Mouse (Mus musculus): Measurements from ENCODE around the gene Myadml2. TPM values are rescaled to one million over a fixed set of nuclear protein-coding genes. Genes with fewer than 3 reads are reported as not detected.
A peak's percentile ranks its signal among the peaks of the same experiment; 100 is the strongest.

Myadml2 gene
- polyA plus RNA-seq, 2 experiments: 0.60 to 1.6 TPM

GRCm38 (mm10) chr11:120642939-120643600, 4.9 kb downstream of the Myadml2 start:
- ATAC-seq (ENCODE audit: low FRiP score, low read depth) (peak; percentile 56), DNase-seq (ENCODE audit: low spot score) (peak; percentile 26)
- no peaks in the 10 kb centered on the region for H3K9me3 ChIP-seq (ENCODE audit: control insufficient read depth, low read length)
- peak overlapping the region; percentile 91 for H3K4me2 ChIP-seq (replicated peaks; ENCODE audit: low read depth, low read length, severe bottlenecking)
- peak overlapping the region; percentile 73 for H3K9ac ChIP-seq (ENCODE audit: low read depth, low read length, severe bottlenecking)
- H3K4me1 ChIP-seq (ENCODE audit: control insufficient read depth, insufficient read depth, low read length): peaks cover 14% of the 10 kb centered on the region
- 2% methylated on average over 18 of the region's 18 CpGs for WGBS
- peak overlapping the region; percentile 53 for H3K4me3 ChIP-seq (replicated peaks; ENCODE audit: low read length)
- H3K27me3 ChIP-seq (ENCODE audit: control insufficient read depth, insufficient read depth, low read length): no peaks in the 10 kb centered on the region
- TF ChIP-seq POLR2A (IDR thresholded peaks at IDR 0.05; ENCODE audit: borderline replicate concordance, extremely low read depth, insufficient read depth, insufficient read length): no peak
- peak overlapping the region; percentile 73 for H3K27ac ChIP-seq (replicated peaks; ENCODE audit: low read depth, low read length)
- no peaks in the 10 kb centered on the region for H3K36me3 ChIP-seq (ENCODE audit: control insufficient read depth, insufficient read depth, low read length)

GRCm38 (mm10) chr11:120641869-120642268, 6.1 kb downstream of the Myadml2 start:
- no peak for TF ChIP-seq POLR2A (IDR thresholded peaks at IDR 0.05; ENCODE audit: borderline replicate concordance, extremely low read depth, insufficient read depth, insufficient read length)
- peaks cover 14% of the 10 kb centered on the region for H3K4me1 ChIP-seq (ENCODE audit: control insufficient read depth, insufficient read depth, low read length)
- no peaks in the 10 kb centered on the region for H3K27me3 ChIP-seq (ENCODE audit: control insufficient read depth, insufficient read depth, low read length)
- DNase-seq (ENCODE audit: low spot score): no peak
- ATAC-seq (ENCODE audit: low FRiP score, low read depth): no peak
- H3K4me2 ChIP-seq (replicated peaks; ENCODE audit: low read depth, low read length, severe bottlenecking): peak overlapping the region; percentile 91; the same call in 1 of the 2 replicates
- H3K9me3 ChIP-seq (ENCODE audit: control insufficient read depth, low read length): no peaks in the 10 kb centered on the region
- H3K36me3 ChIP-seq (ENCODE audit: control insufficient read depth, insufficient read depth, low read length): no peaks in the 10 kb centered on the region
- WGBS: 77% methylated on average over 8 of the region's 8 CpGs
- no peak overlapping the region for H3K9ac ChIP-seq (ENCODE audit: low read depth, low read length, severe bottlenecking)
- no peak overlapping the region for H3K4me3 ChIP-seq (replicated peaks; ENCODE audit: low read length)
- no peak overlapping the region for H3K27ac ChIP-seq (replicated peaks; ENCODE audit: low read depth, low read length)

GRCm38 (mm10) chr11:120641255-120641654, 6.7 kb downstream of the Myadml2 start:
- H3K4me3 ChIP-seq (replicated peaks; ENCODE audit: low read length): no peak overlapping the region
- H3K4me1 ChIP-seq (ENCODE audit: control insufficient read depth, insufficient read depth, low read length): peaks cover 14% of the 10 kb centered on the region
- no peaks in the 10 kb centered on the region for H3K36me3 ChIP-seq (ENCODE audit: control insufficient read depth, insufficient read depth, low read length)
- no peak overlapping the region for H3K9ac ChIP-seq (ENCODE audit: low read depth, low read length, severe bottlenecking)
- DNase-seq (ENCODE audit: low spot score) (no peak), ATAC-seq (ENCODE audit: low FRiP score, low read depth) (no peak)
- TF ChIP-seq POLR2A (IDR thresholded peaks at IDR 0.05; ENCODE audit: borderline replicate concordance, extremely low read depth, insufficient read depth, insufficient read length): no peak
- H3K4me2 ChIP-seq (replicated peaks; ENCODE audit: low read depth, low read length, severe bottlenecking): no peak overlapping the region
- no peaks in the 10 kb centered on the region for H3K9me3 ChIP-seq (ENCODE audit: control insufficient read depth, low read length)
- no peak overlapping the region for H3K27ac ChIP-seq (replicated peaks; ENCODE audit: low read depth, low read length)
- 52% methylated on average over 9 of the region's 9 CpGs for WGBS
- no peaks in the 10 kb centered on the region for H3K27me3 ChIP-seq (ENCODE audit: control insufficient read depth, insufficient read depth, low read length)

GRCm38 (mm10) chr11:120634810-120635209, 13.1 kb downstream of the Myadml2 start:
- Histone ChIP-seq H3K4me1 (ENCODE audit: control insufficient read depth, insufficient read depth, low read length) (peaks cover 15% of the 10 kb centered on the region), H3K9ac (ENCODE audit: low read depth, low read length, severe bottlenecking) (no peak overlapping the region), H3K36me3 (ENCODE audit: control insufficient read depth, insufficient read depth, low read length) (no peaks in the 10 kb centered on the region), H3K4me2 (replicated peaks; ENCODE audit: low read depth, low read length, severe bottlenecking) (no peak overlapping the region), H3K27me3 (ENCODE audit: control insufficient read depth, insufficient read depth, low read length) (no peaks in the 10 kb centered on the region), H3K9me3 (ENCODE audit: control insufficient read depth, low read length) (no peaks in the 10 kb centered on the region), H3K4me3 (replicated peaks; ENCODE audit: low read length) (no peak overlapping the region), H3K27ac (replicated peaks; ENCODE audit: low read depth, low read length) (no peak overlapping the region)
- no peak for TF ChIP-seq POLR2A (IDR thresholded peaks at IDR 0.05; ENCODE audit: borderline replicate concordance, extremely low read depth, insufficient read depth, insufficient read length)
- 87% methylated on average over 5 of the region's 5 CpGs for WGBS
- ATAC-seq (ENCODE audit: low FRiP score, low read depth) (no peak), DNase-seq (ENCODE audit: low spot score) (no peak)

- WGBS: 11% methylated on average over 55 of the region's 58 CpGs
- Histone ChIP-seq H3K4me3 (replicated peaks; ENCODE audit: low read length) (peak within 1 kb of the TSS; percentile 96), H3K27ac (replicated peaks; ENCODE audit: low read depth, low read length) (peak within 1 kb of the TSS; percentile 76), H3K9ac (ENCODE audit: low read depth, low read length, severe bottlenecking) (peak within 1 kb of the TSS; percentile 88), H3K36me3 (ENCODE audit: control insufficient read depth, insufficient read depth, low read length) (peaks cover 8% of the 10 kb centered on the region), H3K9me3 (ENCODE audit: control insufficient read depth, low read length) (no peaks in the 10 kb centered on the region), H3K4me1 (ENCODE audit: control insufficient read depth, insufficient read depth, low read length) (peaks cover 15% of the 10 kb centered on the region), H3K4me2 (replicated peaks; ENCODE audit: low read depth, low read length, severe bottlenecking) (peak within 1 kb of the TSS; percentile 70), H3K27me3 (ENCODE audit: control insufficient read depth, insufficient read depth, low read length) (no peaks in the 10 kb centered on the region)
- DNase-seq (ENCODE audit: low spot score) (peak; percentile 96), ATAC-seq (ENCODE audit: low FRiP score, low read depth) (peak; percentile 91)
- no peak for TF ChIP-seq POLR2A (IDR thresholded peaks at IDR 0.05; ENCODE audit: borderline replicate concordance, extremely low read depth, insufficient read depth, insufficient read length)
Observed at GRCm38 (mm10) chr11:120633520-120634343, 14.2 kb downstream of the Myadml2 start, which contains the start of gene Mafg. Gene Mafg (minus strand): TSS chr11:120633600.

Measured in limb, embryonic 14.5 days (tissue).